Mouse (Mus musculus) neural tube, embryonic 15.5 days (tissue): ENCODE results near the gene Stard9. TPM values are rescaled to one million over a fixed set of nuclear protein-coding genes. Genes with fewer than 3 reads are reported as not detected.
"Not testable (repeated sequence)": the region's sequence is repeated elsewhere in the genome, so short reads cannot be mapped to it uniquely, and the experiment has no call there.

Source experiments
- ATAC-seq: fragments of 200-750 bp; cut with Nextera tagmentation; 2 replicates; pipeline ENCODE4 v1.8.0; 2017; ENCODE audit warnings: mild to moderate bottlenecking, moderate TSS enrichment, moderate library complexity; ENCODE audit not compliant: low FRiP score
- H3K27ac ChIP-seq: fragments of 300-500 bp; sonication (generic); replicated peaks from 2 replicates; pipeline ENCODE4 v1.5.1; 2015; ENCODE audit warnings: mild to moderate bottlenecking, inconsistent platforms
- H3K27me3 ChIP-seq: fragments of 300-500 bp; sonication (generic); replicated peaks from 2 replicates; pipeline ENCODE4 v1.6.1; 2015; ENCODE audit warnings: inconsistent platforms
- H3K36me3 ChIP-seq: fragments of 300-500 bp; sonication (generic); 2 replicates; pipeline ENCODE4 v1.6.1; 2015; ENCODE audit warnings: inconsistent platforms
- H3K4me1 ChIP-seq: fragments of 300-500 bp; sonication (generic); 2 replicates; pipeline ENCODE4 v1.6.1; 2015; ENCODE audit warnings: inconsistent platforms
- H3K4me2 ChIP-seq: fragments of 300-500 bp; sonication (generic); 2 replicates; pipeline ENCODE4 v1.6.1; 2015; ENCODE audit warnings: inconsistent platforms, mild to moderate bottlenecking, moderate library complexity
- H3K4me3 ChIP-seq: fragments of 300-500 bp; sonication (generic); replicated peaks from 2 replicates; pipeline ENCODE4 v1.5.1; 2015; ENCODE audit warnings: mild to moderate bottlenecking, inconsistent platforms
- H3K9ac ChIP-seq: fragments of 300-500 bp; sonication (generic); replicated peaks from 2 replicates; pipeline ENCODE4 v1.6.1; 2015; ENCODE audit warnings: mild to moderate bottlenecking, inconsistent platforms
- H3K9me3 ChIP-seq: fragments of 300-500 bp; sonication (generic); replicated peaks from 2 replicates; pipeline ENCODE4 v1.6.1; 2016; ENCODE audit warnings: inconsistent platforms
- WGBS: fragments of 180-500 bp; shearing (Covaris S2); methylation state at CpG from one replicate; pipeline ENCODE4 v1.1.7; 2015; ENCODE audit warnings: mixed read lengths; 5-methylcytosine and 5-hydroxymethylcytosine counted together
- polyA plus RNA-seq: library from polyadenylated mRNA; unstranded; fragments of >200 nt; fragmentation: Nextera tagmentation; extraction: Ambion mirVana; gene quantifications from 2 replicates; pipeline ENCODE4 v1.2.1, GENCODE M21; 2015

Stard9 gene
- polyA plus RNA-seq, 1 experiment from 2014 or later, result 4.3 TPM

DNA sequence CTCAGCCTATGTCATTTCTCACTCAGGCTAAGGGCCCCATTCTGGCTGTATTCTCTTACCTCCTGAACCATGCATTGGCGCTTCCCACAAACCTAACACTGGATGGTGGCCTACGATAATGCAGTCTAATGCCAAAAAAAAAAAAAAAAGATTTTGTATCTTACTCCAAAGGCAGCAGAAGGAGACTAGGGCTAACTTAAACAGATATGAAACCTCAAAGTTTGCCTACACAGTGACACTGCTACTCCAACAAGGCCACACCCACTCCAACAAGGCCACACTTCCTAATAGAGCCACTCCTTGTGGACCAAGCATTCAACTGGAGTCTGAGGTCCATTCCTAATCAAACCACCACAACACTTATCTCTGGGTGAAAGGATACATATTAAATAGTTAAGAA is 27.8 kb downstream of the Stard9 start:
- H3K9me3 ChIP-seq, result no peaks in the 10 kb centered on the region
- WGBS, result 100% methylated on average over 2 of the region's 2 CpGs
- H3K27me3 ChIP-seq, result no peaks in the 10 kb centered on the region
- no peaks in the 10 kb centered on the region for H3K4me1 ChIP-seq
- H3K27ac ChIP-seq, result no peak overlapping the region
- ATAC-seq, result no peak
- no peak overlapping the region for H3K4me2 ChIP-seq
- no peak overlapping the region for H3K9ac ChIP-seq
- H3K4me3 ChIP-seq, result no peak overlapping the region
- no peaks in the 10 kb centered on the region for H3K36me3 ChIP-seq

DNA sequence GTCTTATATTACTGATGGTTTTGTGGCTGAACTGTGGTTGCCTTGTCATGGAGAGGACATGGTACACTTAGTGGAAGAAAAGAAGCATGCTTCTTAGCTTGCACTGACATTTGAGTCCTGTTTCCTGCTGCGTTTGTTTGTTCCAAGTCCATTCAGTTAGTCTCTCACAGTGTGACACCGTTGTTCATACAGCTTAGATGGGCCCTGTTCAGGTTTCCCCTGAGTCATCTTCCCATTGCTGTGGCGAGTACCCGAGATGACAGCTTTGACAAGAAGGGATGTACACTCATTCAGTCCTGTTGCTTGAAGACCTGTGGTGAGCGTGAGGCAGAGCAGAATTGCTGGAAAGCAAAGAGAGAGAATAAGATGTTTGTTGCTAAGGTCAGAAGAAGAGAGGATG is 29.6 kb downstream of the Stard9 start:
- ATAC-seq, result no peak
- Histone ChIP-seq H3K4me2 (no peak overlapping the region), H3K36me3 (no peaks in the 10 kb centered on the region), H3K9ac (no peak overlapping the region), H3K27me3 (no peaks in the 10 kb centered on the region), H3K4me1 (no peaks in the 10 kb centered on the region), H3K27ac (no peak overlapping the region), H3K9me3 (no peaks in the 10 kb centered on the region), H3K4me3 (no peak overlapping the region)
- WGBS, result 66% methylated on average over 5 of the region's 5 CpGs

DNA sequence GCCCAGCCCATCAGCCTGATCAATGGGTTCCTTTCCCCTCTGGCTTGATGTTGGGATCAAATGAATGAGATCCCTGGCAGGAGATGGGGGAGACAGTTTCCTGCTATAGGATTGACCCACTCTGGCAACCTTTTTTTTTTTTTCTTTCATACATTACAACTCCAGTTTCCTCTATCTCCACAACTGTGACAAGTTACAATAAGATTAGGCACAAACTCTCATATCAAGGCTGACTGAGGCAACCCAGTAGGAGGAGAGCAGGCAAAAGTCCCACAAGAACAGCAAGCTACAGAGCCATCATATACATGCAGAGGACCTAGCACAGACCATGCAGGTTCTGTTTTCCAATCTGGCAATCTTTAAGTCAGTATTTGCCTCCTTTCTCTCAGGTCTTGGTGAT is 30.4 kb downstream of the Stard9 start:
- Histone ChIP-seq H3K4me1 (0 out of 2 replicates have a peak, but pooled peaks cover 2% of the 10 kb centered on the region), H3K4me3 (no peak overlapping the region), H3K4me2 (no peak overlapping the region), H3K36me3 (no peaks in the 10 kb centered on the region), H3K27ac (no peak overlapping the region), H3K9me3 (no peaks in the 10 kb centered on the region), H3K27me3 (no peaks in the 10 kb centered on the region), H3K9ac (no peak overlapping the region)
- no peak for ATAC-seq

DNA sequence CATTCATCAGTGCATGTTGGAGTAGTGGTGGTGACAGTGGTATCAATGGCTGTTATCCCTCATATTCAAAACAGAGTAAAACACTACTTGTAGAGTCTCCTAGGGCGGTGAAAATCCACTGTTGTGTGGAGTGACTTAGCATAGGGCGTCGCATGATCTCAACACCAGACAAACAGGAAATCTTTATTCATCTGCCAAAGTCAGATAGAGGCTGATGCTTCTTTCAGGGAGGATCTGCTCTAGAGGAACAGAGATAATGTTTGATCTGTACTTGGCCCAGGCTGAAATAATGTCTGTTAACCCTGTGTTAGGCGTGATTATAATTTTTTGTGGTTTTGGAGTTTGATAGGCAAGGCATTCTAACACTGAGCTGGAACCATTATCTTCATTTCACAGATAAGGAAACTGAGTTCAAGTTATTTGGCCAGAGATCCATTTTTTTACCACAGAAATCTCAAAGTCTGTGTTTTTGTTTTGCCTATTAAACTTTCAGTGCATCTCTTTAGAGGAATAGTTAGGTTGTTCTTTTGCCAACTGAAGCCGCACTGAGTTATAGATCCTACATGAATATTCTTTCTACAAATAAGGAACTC is 31.7 kb downstream of the Stard9 start:
- ATAC-seq, result no peak
- WGBS, result 91% methylated on average over 5 of the region's 5 CpGs
- Histone ChIP-seq H3K4me3 (no peak overlapping the region), H3K9ac (no peak overlapping the region), H3K4me1 (0 out of 2 replicates have a peak, but pooled peaks cover 2% of the 10 kb centered on the region), H3K27me3 (no peaks in the 10 kb centered on the region), H3K9me3 (no peaks in the 10 kb centered on the region), H3K27ac (no peak overlapping the region), H3K4me2 (no peak overlapping the region), H3K36me3 (peaks cover 3% of the 10 kb centered on the region; the same call in 1 of the 2 replicates)

DNA sequence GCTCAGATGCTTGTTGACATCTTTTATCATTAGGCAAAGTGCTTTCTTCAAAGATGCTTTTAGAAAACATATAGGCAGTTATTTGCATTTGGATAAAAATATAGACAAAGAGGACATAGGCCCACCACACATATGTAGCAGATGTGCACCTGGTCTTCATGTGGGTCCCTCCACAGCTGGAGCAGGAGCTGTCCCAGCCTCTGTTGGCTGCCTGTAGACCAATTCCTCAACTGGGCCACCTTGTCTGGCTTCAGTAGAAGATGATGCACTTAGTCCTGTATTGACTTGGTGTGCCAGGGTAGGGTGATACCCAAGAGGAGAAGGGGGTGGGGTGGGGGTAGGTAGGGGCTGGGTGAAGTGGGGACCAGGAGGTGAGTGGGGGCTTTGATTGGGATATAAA is 33.8 kb downstream of the Stard9 start:
- Histone ChIP-seq H3K36me3 (peaks cover 3% of the 10 kb centered on the region; the same call in 1 of the 2 replicates), H3K4me3 (no peak overlapping the region), H3K4me1 (0 out of 2 replicates have a peak, but pooled peaks cover 2% of the 10 kb centered on the region), H3K9ac (no peak overlapping the region), H3K4me2 (no peak overlapping the region), H3K9me3 (no peaks in the 10 kb centered on the region), H3K27ac (no peak overlapping the region), H3K27me3 (no peaks in the 10 kb centered on the region)
- no peak for ATAC-seq

DNA sequence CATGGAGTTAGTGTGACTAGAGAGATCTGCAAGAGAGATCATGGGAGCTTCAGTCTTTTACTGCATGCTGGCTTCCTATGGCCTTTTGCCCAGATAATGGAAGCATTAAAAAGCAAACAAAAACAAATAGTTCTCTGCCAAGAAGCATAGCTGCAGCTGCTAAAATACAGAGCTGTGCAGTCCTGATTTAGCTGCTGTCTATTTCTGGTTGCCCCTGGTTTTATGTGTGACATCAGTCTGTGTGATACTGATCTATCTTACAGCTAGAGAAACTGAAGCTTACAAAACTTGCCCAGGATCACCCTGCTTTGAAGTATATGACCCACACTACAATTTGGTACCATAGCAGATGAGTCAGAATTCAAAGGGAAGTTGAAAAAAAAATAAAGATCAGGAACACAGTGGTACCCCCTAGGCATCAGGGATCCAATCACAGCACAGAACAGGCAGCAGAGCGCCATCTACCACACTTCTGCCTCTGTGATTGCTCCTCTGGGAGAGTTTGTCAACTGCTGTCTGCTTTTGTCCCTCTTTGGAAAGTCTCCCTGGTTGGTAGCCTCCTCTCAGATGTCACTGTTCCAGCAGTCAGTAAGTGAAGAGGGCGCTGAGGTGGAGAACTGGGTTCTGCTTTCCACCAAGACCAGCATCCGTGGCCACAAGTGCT is 34.7 kb downstream of the Stard9 start:
- Histone ChIP-seq H3K27ac (no peak overlapping the region), H3K4me3 (no peak overlapping the region), H3K9ac (no peak overlapping the region), H3K27me3 (no peaks in the 10 kb centered on the region), H3K4me2 (no peak overlapping the region), H3K4me1 (0 out of 2 replicates have a peak, but pooled peaks cover 2% of the 10 kb centered on the region), H3K9me3 (no peaks in the 10 kb centered on the region), H3K36me3 (peaks cover 8% of the 10 kb centered on the region)
- 73% methylated on average over 3 of the region's 3 CpGs for WGBS
- no peak for ATAC-seq

DNA sequence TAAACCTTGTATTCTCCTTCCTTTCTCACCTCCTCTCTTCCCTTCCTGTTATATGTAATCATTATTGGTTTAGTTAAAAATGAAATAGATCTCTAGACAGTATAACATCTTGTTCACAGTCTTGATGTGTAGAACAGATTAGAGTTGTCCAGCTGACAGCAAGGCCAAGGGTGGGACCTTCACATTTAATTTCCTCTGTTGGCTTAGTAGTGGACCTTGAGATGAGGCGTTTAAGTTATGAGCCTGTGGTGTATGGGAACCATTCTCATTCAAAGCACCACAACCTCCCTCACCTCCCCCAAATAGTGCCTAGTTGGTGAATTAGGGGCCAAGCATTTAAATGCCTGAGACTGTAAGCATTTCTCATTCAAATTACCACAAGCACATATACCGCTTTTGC is 38.5 kb downstream of the Stard9 start:
- H3K9ac ChIP-seq, result no peak overlapping the region
- no peak overlapping the region for H3K4me3 ChIP-seq
- WGBS, result 85% methylated on average over 2 of the region's 2 CpGs
- ATAC-seq, result no peak
- 0 out of 2 replicates have a peak, but pooled peaks cover 2% of the 10 kb centered on the region for H3K4me1 ChIP-seq
- H3K4me2 ChIP-seq, result no peak overlapping the region
- peaks cover 11% of the 10 kb centered on the region for H3K36me3 ChIP-seq
- no peak overlapping the region for H3K27ac ChIP-seq
- H3K9me3 ChIP-seq, result no peaks in the 10 kb centered on the region
- H3K27me3 ChIP-seq, result no peaks in the 10 kb centered on the region

DNA sequence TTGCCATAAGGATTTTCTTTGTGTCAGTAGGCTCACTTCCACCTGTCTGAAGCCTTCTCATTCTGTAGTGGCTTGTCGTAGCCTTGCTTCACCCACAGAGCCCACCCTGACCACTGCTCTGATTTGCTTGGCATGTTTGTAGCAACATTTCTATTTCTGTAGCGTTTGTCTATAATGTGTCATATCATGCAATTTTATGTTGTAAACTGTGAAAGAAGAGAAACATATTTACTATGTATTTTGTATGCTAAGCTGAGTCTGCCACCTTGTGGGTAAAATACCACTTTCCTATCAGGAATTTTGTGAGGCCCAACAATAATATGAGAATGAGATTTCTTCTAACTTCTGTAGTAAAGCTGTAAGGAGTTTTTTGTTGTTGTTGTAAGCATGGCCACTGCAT is 41.3 kb downstream of the Stard9 start:
- ATAC-seq, result no peak
- H3K27ac ChIP-seq, result no peak overlapping the region
- H3K4me1 ChIP-seq, result no peaks in the 10 kb centered on the region
- no peaks in the 10 kb centered on the region for H3K27me3 ChIP-seq
- H3K4me2 ChIP-seq, result no peak overlapping the region
- H3K4me3 ChIP-seq, result no peak overlapping the region
- no peak overlapping the region for H3K9ac ChIP-seq
- peaks cover 14% of the 10 kb centered on the region for H3K36me3 ChIP-seq
- no peaks in the 10 kb centered on the region for H3K9me3 ChIP-seq
- 80% methylated on average over 2 of the region's 2 CpGs for WGBS

DNA sequence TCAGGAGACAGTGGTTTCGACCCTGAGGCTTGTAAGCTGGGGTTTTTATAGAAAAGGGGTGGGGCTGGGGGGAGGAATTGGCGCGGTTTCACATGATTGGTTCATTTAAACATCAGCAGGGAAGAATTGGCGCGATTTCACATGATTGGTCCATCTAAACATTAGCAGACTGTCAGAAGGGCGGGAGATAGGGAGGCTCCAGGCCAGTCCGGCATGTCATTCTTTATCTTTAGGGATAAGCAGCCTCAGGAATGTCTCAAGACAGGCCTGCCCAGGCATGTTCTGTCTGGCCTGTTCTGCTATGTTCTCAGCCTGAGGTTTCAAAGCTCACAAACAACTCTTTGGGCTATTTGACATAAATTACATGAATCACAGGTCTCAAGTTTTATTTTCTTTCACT is 52.2 kb downstream of the Stard9 start:
- not testable (repeated sequence) for H3K27ac ChIP-seq, H3K4me1 ChIP-seq, ATAC-seq, H3K4me3 ChIP-seq, H3K27me3 ChIP-seq, H3K9me3 ChIP-seq, H3K4me2 ChIP-seq, H3K9ac ChIP-seq, H3K36me3 ChIP-seq
- 87% methylated on average over 7 of the region's 7 CpGs for WGBS

DNA sequence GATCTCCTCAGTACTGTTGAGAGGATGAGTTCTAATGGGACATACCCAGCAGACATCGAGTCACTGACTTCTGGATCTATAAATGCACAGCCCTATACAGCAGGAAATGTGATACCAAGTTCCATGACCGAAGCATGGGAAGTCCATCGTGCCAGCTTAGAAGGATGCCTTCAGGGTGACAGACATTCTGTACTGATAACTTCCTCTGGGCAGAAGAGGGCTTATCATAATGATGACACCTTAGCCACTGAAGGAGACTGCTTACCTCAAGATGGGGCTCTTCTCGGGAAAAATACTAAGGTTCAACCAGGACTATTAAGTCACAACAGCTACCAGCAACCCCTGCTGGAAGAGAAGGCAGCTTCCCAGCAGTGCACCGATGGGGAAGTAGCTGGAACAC is 68.8 kb downstream of the Stard9 start:
- no peak overlapping the region for H3K9ac ChIP-seq
- H3K9me3 ChIP-seq, result no peaks in the 10 kb centered on the region
- no peak overlapping the region for H3K27ac ChIP-seq
- no peaks in the 10 kb centered on the region for H3K27me3 ChIP-seq
- no peak overlapping the region for H3K4me2 ChIP-seq
- WGBS, result 89% methylated on average over 5 of the region's 5 CpGs
- no peak overlapping the region for H3K4me3 ChIP-seq
- ATAC-seq, result no peak
- peaks cover 63% of the 10 kb centered on the region for H3K36me3 ChIP-seq
- no peaks in the 10 kb centered on the region for H3K4me1 ChIP-seq

DNA sequence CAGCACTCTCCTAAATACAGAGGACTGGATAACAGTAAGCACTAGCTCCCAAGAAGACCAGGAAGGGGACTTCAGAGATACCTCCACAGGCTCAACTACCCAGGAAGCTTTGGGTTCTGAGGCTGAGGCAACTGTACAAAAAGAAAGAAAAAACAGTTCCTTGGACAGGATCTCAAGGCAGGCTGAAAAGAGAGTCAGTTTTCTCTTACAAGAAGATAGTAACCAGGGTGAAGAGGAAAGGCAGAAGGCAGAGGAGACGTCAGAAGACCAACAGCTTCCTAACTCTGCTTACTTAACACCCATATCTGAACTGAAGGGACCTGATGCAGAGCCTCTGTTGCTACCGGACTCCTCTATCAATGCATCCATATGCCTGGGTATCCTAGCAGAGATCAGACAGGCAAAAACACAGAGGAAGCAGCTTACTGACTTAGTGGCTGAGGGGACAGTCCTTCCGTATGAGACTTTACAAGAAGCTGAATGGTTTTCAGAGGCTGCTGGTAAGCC is 71.5 kb downstream of the Stard9 start:
- no peak for ATAC-seq
- peaks cover 59% of the 10 kb centered on the region for H3K36me3 ChIP-seq
- no peaks in the 10 kb centered on the region for H3K27me3 ChIP-seq
- no peak overlapping the region for H3K27ac ChIP-seq
- 91% methylated on average over 3 of the region's 3 CpGs for WGBS
- H3K9me3 ChIP-seq, result no peaks in the 10 kb centered on the region
- no peak overlapping the region for H3K9ac ChIP-seq
- H3K4me1 ChIP-seq, result no peaks in the 10 kb centered on the region
- H3K4me2 ChIP-seq, result no peak overlapping the region
- H3K4me3 ChIP-seq, result no peak overlapping the region

DNA sequence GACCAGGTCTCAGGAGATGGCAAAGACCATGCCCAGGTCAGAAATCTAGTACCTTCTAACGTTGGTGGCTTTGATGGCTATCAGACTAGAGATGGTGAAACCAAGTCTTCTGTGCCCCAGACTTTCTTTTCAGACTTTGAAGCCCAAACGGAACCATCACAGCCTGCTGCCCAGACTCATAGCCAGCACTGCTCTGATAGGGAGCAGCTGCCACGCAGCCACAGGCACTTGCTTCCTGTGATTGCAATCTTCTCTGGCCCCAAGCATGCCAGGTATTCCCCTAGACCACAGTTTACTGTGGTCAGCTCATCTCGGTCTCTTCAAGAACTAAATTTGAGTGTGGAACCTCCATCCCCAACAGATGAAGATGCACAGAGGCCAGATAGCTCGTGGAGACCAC is 73.8 kb downstream of the Stard9 start:
- Histone ChIP-seq H3K9me3 (no peaks in the 10 kb centered on the region), H3K36me3 (peaks cover 43% of the 10 kb centered on the region), H3K4me1 (no peaks in the 10 kb centered on the region), H3K4me3 (no peak overlapping the region), H3K27me3 (no peaks in the 10 kb centered on the region), H3K4me2 (no peak overlapping the region), H3K27ac (no peak overlapping the region), H3K9ac (no peak overlapping the region)
- 83% methylated on average over 5 of the region's 5 CpGs for WGBS
- no peak for ATAC-seq
